Mouse (Mus musculus) heart, embryonic 15.5 days (tissue): ENCODE data around the gene Sbf1. TPM values are rescaled to one million over a fixed set of nuclear protein-coding genes. Genes with fewer than 3 reads are reported as not detected.

Experiments used
- ATAC-seq: fragments of 200-750 bp; cut with Nextera tagmentation; replicated peaks from 2 replicates; pipeline ENCODE4 v1.8.0; 2017; ENCODE audit warnings: low read depth, moderate TSS enrichment; ENCODE audit not compliant: insufficient number of reproducible peaks, insufficient read depth, low FRiP score
- H3K27ac ChIP-seq: fragments of 300-500 bp; sonication (generic); 2 replicates; pipeline ENCODE4 v1.5.1; 2015; ENCODE audit warnings: mild to moderate bottlenecking, inconsistent platforms
- H3K27me3 ChIP-seq: fragments of 300-500 bp; sonication (generic); 2 replicates; pipeline ENCODE4 v1.6.1; 2015; ENCODE audit warnings: inconsistent platforms
- H3K36me3 ChIP-seq: fragments of 300-500 bp; sonication (generic); 2 replicates; pipeline ENCODE4 v1.6.1; 2015; ENCODE audit warnings: mild to moderate bottlenecking, inconsistent platforms
- H3K4me1 ChIP-seq: fragments of 300-500 bp; sonication (generic); replicated peaks from 2 replicates; pipeline ENCODE4 v1.6.1; 2015; ENCODE audit warnings: inconsistent platforms
- H3K4me2 ChIP-seq: fragments of 300-500 bp; sonication (generic); 2 replicates; pipeline ENCODE4 v1.6.1; 2015; ENCODE audit warnings: inconsistent platforms, mild to moderate bottlenecking, moderate library complexity
- H3K4me3 ChIP-seq: fragments of 300-500 bp; sonication (generic); 2 replicates; pipeline ENCODE4 v1.5.1; 2015; ENCODE audit warnings: mild to moderate bottlenecking, inconsistent platforms
- H3K9ac ChIP-seq: fragments of 300-500 bp; sonication (generic); 2 replicates; pipeline ENCODE4 v1.6.1; 2015; ENCODE audit warnings: mild to moderate bottlenecking, inconsistent platforms
- H3K9me3 ChIP-seq: fragments of 300-500 bp; sonication (generic); replicated peaks from 2 replicates; pipeline ENCODE4 v1.6.1; 2016; ENCODE audit warnings: inconsistent platforms
- WGBS: fragments of 180-500 bp; shearing (Covaris S2); methylation state at CpG from one replicate; pipeline ENCODE4 v1.1.7; 2015; ENCODE audit warnings: mixed read lengths; 5-methylcytosine and 5-hydroxymethylcytosine counted together
- microRNA-seq: library from miRNA; unstranded; fragments of <30 nt; microRNA quantifications from one replicate; pipeline ENCODE4, GENCODE M21; 2016
- polyA plus RNA-seq: library from polyadenylated mRNA; unstranded; fragments of >200 nt; fragmentation: Nextera tagmentation; extraction: Ambion mirVana; gene quantifications from 2 replicates; pipeline ENCODE4 v1.2.1, GENCODE M21; 2015

The Sbf1 gene
- polyA plus RNA-seq, 1 experiment from 2014 or later, result 27.5 TPM

- H3K27me3 ChIP-seq, result no peaks in the 10 kb centered on the region
- no peak overlapping the region for H3K4me3 ChIP-seq
- WGBS, result 84% methylated on average over 6 of the region's 6 CpGs
- no peak overlapping the region for H3K4me2 ChIP-seq
- no peak for ATAC-seq
- H3K27ac ChIP-seq, result no peak overlapping the region
- H3K9me3 ChIP-seq, result no peaks in the 10 kb centered on the region
- H3K36me3 ChIP-seq, result peaks cover 55% of the 10 kb centered on the region
- no peak overlapping the region for H3K9ac ChIP-seq
- no peaks in the 10 kb centered on the region for H3K4me1 ChIP-seq
Observed at GRCm38 (mm10) chr15:89282546-89282945, 32.6 kb downstream of the Sbf1 start.

- Histone ChIP-seq H3K4me2 (no peak overlapping the region), H3K9me3 (no peaks in the 10 kb centered on the region), H3K4me1 (no peaks in the 10 kb centered on the region), H3K27me3 (no peaks in the 10 kb centered on the region), H3K27ac (no peak overlapping the region), H3K36me3 (peaks cover 54% of the 10 kb centered on the region), H3K4me3 (no peak overlapping the region), H3K9ac (no peak overlapping the region)
- ATAC-seq, result no peak
- 86% methylated on average over 4 of the region's 4 CpGs for WGBS
Observed at GRCm38 (mm10) chr15:89277366-89277765, 37.7 kb downstream of the Sbf1 start.

DNA sequence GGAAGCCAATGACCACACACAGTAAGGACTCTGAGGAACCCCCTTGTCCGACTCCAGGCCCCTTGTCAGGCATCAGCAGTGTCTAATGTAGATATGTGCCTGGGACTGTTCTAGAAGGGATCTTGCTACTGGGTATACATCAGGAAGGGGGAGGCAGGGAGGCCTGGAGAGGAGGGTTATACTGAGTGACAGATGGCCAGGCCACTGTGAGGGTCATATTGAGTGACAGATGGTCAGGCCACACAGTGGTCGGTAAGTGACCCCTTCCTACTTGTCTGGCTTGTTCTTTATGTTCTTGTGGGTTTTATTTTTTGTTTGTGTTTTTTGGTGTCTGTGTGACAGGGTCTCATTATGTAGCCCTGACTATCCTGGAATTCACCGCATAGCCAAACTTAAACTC is 39.6 kb downstream of the Sbf1 start:
- no peak overlapping the region for H3K27ac ChIP-seq
- no peaks in the 10 kb centered on the region for H3K9me3 ChIP-seq
- H3K4me1 ChIP-seq, result no peaks in the 10 kb centered on the region
- WGBS, result 90% methylated on average over 3 of the region's 3 CpGs
- H3K4me3 ChIP-seq, result no peak overlapping the region
- H3K36me3 ChIP-seq, result peaks cover 45% of the 10 kb centered on the region
- no peak overlapping the region for H3K9ac ChIP-seq
- no peaks in the 10 kb centered on the region for H3K27me3 ChIP-seq
- H3K4me2 ChIP-seq, result no peak overlapping the region
- no peak for ATAC-seq

DNA sequence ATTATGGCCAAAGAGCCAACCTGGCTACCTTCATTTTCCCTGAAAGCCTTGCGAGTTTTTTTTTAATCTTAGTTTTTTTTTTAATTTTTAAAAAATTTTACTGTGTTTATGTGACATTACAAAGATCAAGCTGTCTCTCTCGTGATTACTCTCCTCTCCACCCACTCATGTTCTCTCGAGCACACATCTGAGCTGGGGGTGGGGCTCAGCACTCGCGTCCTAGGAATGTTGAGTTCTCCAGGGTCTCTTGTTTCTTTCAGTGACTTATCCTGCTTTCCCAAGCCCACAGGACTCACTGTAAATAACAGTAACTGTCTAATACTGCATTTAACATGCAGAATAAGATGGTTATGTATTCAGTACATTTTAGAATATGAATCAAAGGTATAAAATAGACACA is 50.6 kb downstream of the Sbf1 start:
- ATAC-seq, result no peak
- Histone ChIP-seq H3K4me1 (no peaks in the 10 kb centered on the region), H3K4me3 (no peak overlapping the region), H3K27ac (no peak overlapping the region), H3K4me2 (no peak overlapping the region), H3K9me3 (no peaks in the 10 kb centered on the region), H3K9ac (no peak overlapping the region), H3K27me3 (no peaks in the 10 kb centered on the region), H3K36me3 (peaks cover 45% of the 10 kb centered on the region)
- WGBS, result 68% methylated on average over 5 of the region's 5 CpGs

- Histone ChIP-seq H3K27ac (no peak overlapping the region), H3K9me3 (no peaks in the 10 kb centered on the region), H3K4me3 (no peak overlapping the region), H3K4me1 (no peaks in the 10 kb centered on the region), H3K9ac (no peak overlapping the region), H3K4me2 (no peak overlapping the region), H3K36me3 (peaks cover 30% of the 10 kb centered on the region), H3K27me3 (no peaks in the 10 kb centered on the region)
- ATAC-seq, result no peak
- 90% methylated on average over 5 of the region's 5 CpGs for WGBS
Observed at GRCm38 (mm10) chr15:89258997-89259396, 56.1 kb downstream of the Sbf1 start.

DNA sequence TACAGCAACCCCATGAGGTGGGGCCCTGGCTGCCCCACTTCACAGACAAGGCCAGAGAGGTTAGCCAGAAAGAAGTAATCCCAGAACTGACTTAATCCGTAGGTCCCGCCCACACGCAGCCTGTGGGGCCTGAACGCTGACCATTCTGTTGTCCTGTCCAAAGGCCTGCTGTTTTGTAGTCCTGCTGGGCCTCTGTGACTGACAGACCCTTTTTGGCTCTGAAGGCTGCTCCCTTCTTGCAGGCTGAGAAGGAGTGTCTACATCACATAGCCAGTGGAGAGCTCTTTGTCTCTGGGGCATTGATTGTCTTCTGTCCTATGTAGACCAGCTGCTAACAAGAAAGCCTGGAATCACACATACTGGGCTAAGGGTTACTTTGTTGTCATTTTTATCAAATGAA is 59.8 kb downstream of the Sbf1 start:
- Histone ChIP-seq H3K36me3 (peaks cover 18% of the 10 kb centered on the region), H3K4me1 (no peaks in the 10 kb centered on the region), H3K27ac (no peak overlapping the region), H3K27me3 (no peaks in the 10 kb centered on the region), H3K4me2 (no peak overlapping the region), H3K9me3 (no peaks in the 10 kb centered on the region), H3K4me3 (no peak overlapping the region), H3K9ac (no peak overlapping the region)
- ATAC-seq, result no peak
- 87% methylated on average over 4 of the region's 4 CpGs for WGBS

DNA sequence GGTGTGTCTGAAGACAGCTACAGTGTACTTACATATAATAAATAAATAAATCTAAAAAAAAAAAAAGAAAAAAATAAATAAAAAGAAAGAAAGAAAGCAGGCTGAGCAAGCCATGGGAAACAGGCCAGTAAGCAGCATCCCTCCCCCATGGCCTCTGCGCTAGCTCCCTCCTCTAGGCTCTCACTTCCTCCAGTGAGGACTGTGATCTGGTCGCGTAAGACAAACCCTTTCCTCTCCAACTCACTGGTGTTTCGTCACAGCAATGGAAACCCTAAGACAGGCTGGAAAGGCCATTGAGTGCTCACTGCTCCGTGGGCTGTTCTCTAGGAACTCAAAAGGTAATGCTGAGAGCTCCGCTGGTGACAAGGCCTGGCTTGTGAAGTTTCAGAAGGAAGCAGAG is 66.0 kb downstream of the Sbf1 start:
- 83% methylated on average over 6 of the region's 6 CpGs for WGBS
- H3K27ac ChIP-seq, result no peak overlapping the region
- no peak for ATAC-seq
- H3K9me3 ChIP-seq, result no peaks in the 10 kb centered on the region
- H3K4me2 ChIP-seq, result no peak overlapping the region
- H3K4me3 ChIP-seq, result no peak overlapping the region
- no peaks in the 10 kb centered on the region for H3K27me3 ChIP-seq
- H3K9ac ChIP-seq, result no peak overlapping the region
- peaks cover 20% of the 10 kb centered on the region; the same call in 1 of the 2 replicates for H3K36me3 ChIP-seq
- no peaks in the 10 kb centered on the region for H3K4me1 ChIP-seq

GRCm38 (mm10) chr15:89241025-89241424 is 74.1 kb downstream of the Sbf1 start:
- H3K27me3 ChIP-seq, result no peaks in the 10 kb centered on the region
- H3K27ac ChIP-seq, result no peak overlapping the region
- peaks cover 8% of the 10 kb centered on the region for H3K4me1 ChIP-seq
- H3K4me3 ChIP-seq, result no peak overlapping the region
- no peaks in the 10 kb centered on the region for H3K9me3 ChIP-seq
- 70% methylated on average over 2 of the region's 2 CpGs for WGBS
- no peak overlapping the region for H3K4me2 ChIP-seq
- H3K9ac ChIP-seq, result no peak overlapping the region
- ATAC-seq, result no peak
- peaks cover 19% of the 10 kb centered on the region for H3K36me3 ChIP-seq

- no peak overlapping the region for H3K4me3 ChIP-seq
- no peak overlapping the region for H3K4me2 ChIP-seq
- H3K27ac ChIP-seq, result peak overlapping the region; percentile 68
- peaks cover 14% of the 10 kb centered on the region for H3K36me3 ChIP-seq
- H3K9ac ChIP-seq, result no peak overlapping the region
- no peaks in the 10 kb centered on the region for H3K9me3 ChIP-seq
- H3K4me1 ChIP-seq, result peaks cover 8% of the 10 kb centered on the region
- 47% methylated on average over 3 of the region's 3 CpGs for WGBS
- no peaks in the 10 kb centered on the region for H3K27me3 ChIP-seq
- ATAC-seq, result no peak
Observed at GRCm38 (mm10) chr15:89239751-89240392, 75.2 kb downstream of the Sbf1 start.

Small RNA genes lying within 50 kb of the gene (microRNA-seq; reads per million reads assigned to microRNA genes)
- gene Mir6959, result not detected

Other genes with a start within 250 kb of the Sbf1 start
- gene Trabd, start 240.2 kb downstream of the Sbf1 start, polyA plus RNA-seq, result 40.8 and 56.4 TPM in 2 replicates
- 10.1 and 14.1 TPM in 2 replicates for gene Selenoo, start 226.2 kb downstream of the Sbf1 start, polyA plus RNA-seq
- gene Tubgcp6, start 192.2 kb downstream of the Sbf1 start, polyA plus RNA-seq, result 7.9 and 10.6 TPM in 2 replicates
- gene Hdac10, start 186.6 kb downstream of the Sbf1 start, polyA plus RNA-seq, result 14.8 and 18.2 TPM in 2 replicates
- 16.0 and 19.1 TPM in 2 replicates for gene Mapk12, start 174.6 kb downstream of the Sbf1 start, polyA plus RNA-seq
- 3.1 and 4.1 TPM in 2 replicates for gene Mapk11, start 165.7 kb downstream of the Sbf1 start, polyA plus RNA-seq
- 76.5 and 109 TPM in 2 replicates for gene Plxnb2, start 134.5 kb downstream of the Sbf1 start, polyA plus RNA-seq
- 15.3 and 18.2 TPM in 2 replicates for gene Dennd6b, start 118.8 kb downstream of the Sbf1 start, polyA plus RNA-seq
- 18.6 and 22.7 TPM in 2 replicates for gene Ppp6r2, start 103.8 kb downstream of the Sbf1 start, polyA plus RNA-seq
- gene Adm2, start 7.4 kb upstream of the Sbf1 start, polyA plus RNA-seq, result 0.19 and 0.60 TPM in 2 replicates
- gene Miox, start 19.1 kb upstream of the Sbf1 start, polyA plus RNA-seq, result 0.28 TPM in 1 of 2 replicates, not detected in the other
- gene Lmf2, start 40.3 kb upstream of the Sbf1 start, polyA plus RNA-seq, result 43.0 and 57.7 TPM in 2 replicates
- gene Ncaph2, start 40.4 kb upstream of the Sbf1 start, polyA plus RNA-seq, result 85.3 and 96.9 TPM in 2 replicates
- gene Sco2, start 58.5 kb upstream of the Sbf1 start, polyA plus RNA-seq, result 7.0 and 8.2 TPM in 2 replicates
- gene Tymp, start 61.7 kb upstream of the Sbf1 start, polyA plus RNA-seq, result 1.2 and 1.3 TPM in 2 replicates
- 0.96 and 1.1 TPM in 2 replicates for gene Odf3b, start 64.0 kb upstream of the Sbf1 start, polyA plus RNA-seq
- gene Klhdc7b, start 69.6 kb upstream of the Sbf1 start, polyA plus RNA-seq, result not detected in 2 replicates
- not detected in 2 replicates for gene Syce3, start 95.2 kb upstream of the Sbf1 start, polyA plus RNA-seq
- 169 and 195 TPM in 2 replicates for gene Cpt1b, start 110.6 kb upstream of the Sbf1 start, polyA plus RNA-seq
- 3.3 and 3.9 TPM in 2 replicates for gene C730034F03Rik, start 114.3 kb upstream of the Sbf1 start, polyA plus RNA-seq
- 0.16 and 0.76 TPM in 2 replicates for gene Gm44502, start 114.4 kb upstream of the Sbf1 start, polyA plus RNA-seq
- 72.7 and 73.8 TPM in 2 replicates for gene Chkb, start 114.6 kb upstream of the Sbf1 start, polyA plus RNA-seq
- gene Mapk8ip2, start 138.6 kb upstream of the Sbf1 start, polyA plus RNA-seq, result 0.16 and 1.3 TPM in 2 replicates
- 16.3 and 19.9 TPM in 2 replicates for gene Arsa, start 162.1 kb upstream of the Sbf1 start, polyA plus RNA-seq
- gene Shank3, start 184.3 kb upstream of the Sbf1 start, polyA plus RNA-seq, result 1.4 and 2.1 TPM in 2 replicates